Mouse (Mus musculus): Measurements from ENCODE around the gene Neu3. TPM values are rescaled to one million over a fixed set of nuclear protein-coding genes. Genes with fewer than 3 reads are reported as not detected.
"Not testable (repeated sequence)": the region's sequence is repeated elsewhere in the genome, so short reads cannot be mapped to it uniquely, and the experiment has no call there.

Neu3 gene
- polyA plus RNA-seq, 1 experiment from 2014 or later, result 3.6 TPM

DNA sequence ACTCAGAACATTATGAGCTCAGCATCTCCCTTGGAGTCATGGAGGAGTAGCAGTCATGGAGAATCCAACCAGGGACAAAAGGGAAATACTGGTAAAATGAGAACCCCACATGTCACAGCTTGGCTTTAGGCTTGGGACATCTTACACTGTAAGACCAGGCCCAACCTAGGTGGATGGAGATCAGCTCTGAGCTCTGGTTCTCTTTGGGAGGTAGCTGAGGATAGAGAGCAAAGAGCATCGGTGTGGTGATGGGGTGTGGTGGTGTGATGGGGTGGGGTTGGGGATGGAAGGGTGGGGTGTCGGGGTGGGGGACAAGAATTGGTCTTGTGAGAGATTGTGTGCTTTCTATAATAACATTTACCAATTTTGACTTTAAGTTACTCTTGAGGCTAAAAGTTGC lies 17.4 kb downstream of the Neu3 start:
- H3K9ac ChIP-seq (ENCODE audit: low read length), result no peak overlapping the region
- H3K9me3 ChIP-seq (ENCODE audit: control insufficient read depth, low read length), result no peaks in the 10 kb centered on the region
- no peak for ATAC-seq (replicated peaks; ENCODE audit: low FRiP score, low TSS enrichment, low read depth)
- H3K4me2 ChIP-seq (ENCODE audit: low read length), result no peak overlapping the region
- no peaks in the 10 kb centered on the region for H3K4me1 ChIP-seq (replicated peaks; ENCODE audit: control insufficient read depth, insufficient read depth, low read length)
- no peak overlapping the region for H3K4me3 ChIP-seq (ENCODE audit: low read depth, low read length)
- peaks cover 8% of the 10 kb centered on the region; the same call in 1 of the 2 replicates for H3K36me3 ChIP-seq (ENCODE audit: control insufficient read depth, insufficient read depth, low read length)
- no peak overlapping the region for H3K27ac ChIP-seq (ENCODE audit: low read depth)
- no peak for DNase-seq (ENCODE audit: low spot score)
- H3K27me3 ChIP-seq (replicated peaks; ENCODE audit: control insufficient read depth, insufficient read depth, low read length), result no peaks in the 10 kb centered on the region
- WGBS, result 94% methylated on average over 2 of the region's 2 CpGs

DNA sequence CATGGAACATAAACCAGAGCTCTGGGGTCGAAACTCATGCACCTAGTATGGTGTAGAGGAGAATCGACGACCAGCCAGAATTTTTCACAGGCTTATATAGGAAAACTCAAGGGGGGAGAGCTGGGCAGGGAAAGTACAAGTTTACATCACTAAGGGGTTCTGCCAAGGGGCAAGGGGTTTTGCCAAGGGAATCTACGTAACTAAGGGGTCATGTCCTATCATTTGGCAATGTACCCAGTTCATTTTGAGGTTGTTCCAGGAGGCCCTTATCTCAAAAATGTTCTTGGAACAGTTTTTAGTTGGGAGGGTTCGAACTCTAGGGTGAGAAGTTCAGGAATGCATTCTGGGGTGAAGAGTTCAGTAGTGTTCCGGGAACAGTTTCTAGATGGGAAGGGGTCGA lies 21.2 kb downstream of the Neu3 start:
- H3K27ac ChIP-seq (ENCODE audit: low read depth); ATAC-seq (replicated peaks; ENCODE audit: low FRiP score, low TSS enrichment, low read depth); H3K36me3 ChIP-seq (ENCODE audit: control insufficient read depth, insufficient read depth, low read length); DNase-seq (ENCODE audit: low spot score); H3K4me3 ChIP-seq (ENCODE audit: low read depth, low read length); H3K4me2 ChIP-seq (ENCODE audit: low read length); H3K4me1 ChIP-seq (replicated peaks; ENCODE audit: control insufficient read depth, insufficient read depth, low read length); H3K9me3 ChIP-seq (ENCODE audit: control insufficient read depth, low read length); H3K27me3 ChIP-seq (replicated peaks; ENCODE audit: control insufficient read depth, insufficient read depth, low read length); H3K9ac ChIP-seq (ENCODE audit: low read length): not testable (repeated sequence)
- 60% methylated on average over 7 of the region's 7 CpGs for WGBS

DNA sequence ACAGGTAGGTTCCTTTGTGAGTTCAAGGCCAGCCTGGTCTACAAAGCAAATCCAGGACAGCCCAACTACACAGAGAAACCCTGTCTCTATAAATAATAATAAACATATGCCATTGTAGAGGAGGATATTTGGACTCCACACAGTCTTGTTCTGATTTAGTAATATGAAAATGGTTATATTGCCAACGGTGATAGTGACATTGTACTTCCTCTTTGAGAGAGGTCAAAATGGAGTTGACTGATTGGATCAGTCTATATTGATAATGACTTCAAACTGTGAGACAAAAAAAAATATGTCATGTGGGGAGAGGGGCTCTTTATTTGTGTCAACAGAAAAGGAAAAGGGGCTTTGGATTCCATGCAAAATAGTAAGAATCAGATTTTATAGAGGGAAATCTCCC lies 22.9 kb downstream of the Neu3 start:
- H3K9me3 ChIP-seq (ENCODE audit: control insufficient read depth, low read length), result no peaks in the 10 kb centered on the region
- 90% methylated on average over 1 of the region's 1 CpGs for WGBS
- no peak for ATAC-seq (replicated peaks; ENCODE audit: low FRiP score, low TSS enrichment, low read depth)
- no peaks in the 10 kb centered on the region for H3K4me1 ChIP-seq (replicated peaks; ENCODE audit: control insufficient read depth, insufficient read depth, low read length)
- H3K36me3 ChIP-seq (ENCODE audit: control insufficient read depth, insufficient read depth, low read length), result no peaks in the 10 kb centered on the region
- H3K4me3 ChIP-seq (ENCODE audit: low read depth, low read length), result no peak overlapping the region
- H3K9ac ChIP-seq (ENCODE audit: low read length), result no peak overlapping the region
- no peak overlapping the region for H3K4me2 ChIP-seq (ENCODE audit: low read length)
- no peak overlapping the region for H3K27ac ChIP-seq (ENCODE audit: low read depth)
- DNase-seq (ENCODE audit: low spot score), result no peak
- no peaks in the 10 kb centered on the region for H3K27me3 ChIP-seq (replicated peaks; ENCODE audit: control insufficient read depth, insufficient read depth, low read length)

DNA sequence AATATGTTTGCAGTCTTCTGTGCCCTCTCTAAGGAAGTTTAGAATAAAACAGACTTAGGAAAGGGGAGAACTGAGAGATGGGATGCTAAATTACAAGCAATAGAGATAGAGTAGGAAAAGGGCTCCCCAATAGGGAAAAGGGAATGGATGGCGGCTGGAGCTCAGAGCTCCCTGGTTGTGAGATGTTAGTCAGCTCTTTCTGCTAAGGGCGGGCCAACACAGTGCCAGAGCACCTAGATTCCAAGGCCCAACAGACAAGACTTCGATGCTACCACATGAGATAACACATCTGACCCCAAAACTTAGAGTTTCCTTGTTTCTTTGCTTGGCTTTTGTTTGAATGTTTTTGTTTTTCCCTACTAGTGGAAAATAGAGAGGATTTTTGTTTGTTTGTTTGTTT lies 24.2 kb downstream of the Neu3 start:
- H3K27ac ChIP-seq (ENCODE audit: low read depth); H3K9me3 ChIP-seq (ENCODE audit: control insufficient read depth, low read length); H3K4me2 ChIP-seq (ENCODE audit: low read length); ATAC-seq (replicated peaks; ENCODE audit: low FRiP score, low TSS enrichment, low read depth); DNase-seq (ENCODE audit: low spot score); H3K27me3 ChIP-seq (replicated peaks; ENCODE audit: control insufficient read depth, insufficient read depth, low read length); H3K36me3 ChIP-seq (ENCODE audit: control insufficient read depth, insufficient read depth, low read length); H3K9ac ChIP-seq (ENCODE audit: low read length); H3K4me3 ChIP-seq (ENCODE audit: low read depth, low read length); H3K4me1 ChIP-seq (replicated peaks; ENCODE audit: control insufficient read depth, insufficient read depth, low read length): not testable (repeated sequence)
- 85% methylated on average over 3 of the region's 3 CpGs for WGBS

DNA sequence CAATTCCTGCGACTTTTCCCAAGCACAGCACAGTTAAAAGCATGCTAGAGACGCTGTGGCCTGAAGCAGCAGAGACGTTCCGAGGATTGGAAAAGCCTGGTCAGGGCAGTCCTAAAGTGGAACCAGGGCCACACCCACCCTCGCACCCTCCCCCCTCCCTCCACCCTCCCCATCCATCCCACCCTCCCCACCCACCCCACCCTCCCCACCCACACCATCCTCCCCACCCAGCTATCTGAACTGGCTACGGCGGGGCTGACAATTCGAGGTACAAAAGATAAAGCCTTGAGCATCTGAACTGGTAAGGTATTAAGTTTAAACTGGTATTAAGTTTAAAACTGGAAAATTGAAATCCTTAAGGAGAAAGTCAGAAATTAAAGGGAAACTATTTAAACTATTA lies 24.7 kb downstream of the Neu3 start:
- H3K27ac ChIP-seq (ENCODE audit: low read depth), result no peak overlapping the region
- H3K4me3 ChIP-seq (ENCODE audit: low read depth, low read length), result no peak overlapping the region
- no peaks in the 10 kb centered on the region for H3K9me3 ChIP-seq (ENCODE audit: control insufficient read depth, low read length)
- H3K27me3 ChIP-seq (replicated peaks; ENCODE audit: control insufficient read depth, insufficient read depth, low read length), result no peaks in the 10 kb centered on the region
- H3K4me2 ChIP-seq (ENCODE audit: low read length), result no peak overlapping the region
- DNase-seq (ENCODE audit: low spot score), result no peak
- H3K4me1 ChIP-seq (replicated peaks; ENCODE audit: control insufficient read depth, insufficient read depth, low read length), result no peaks in the 10 kb centered on the region
- no peak overlapping the region for H3K9ac ChIP-seq (ENCODE audit: low read length)
- 66% methylated on average over 8 of the region's 8 CpGs for WGBS
- ATAC-seq (replicated peaks; ENCODE audit: low FRiP score, low TSS enrichment, low read depth), result no peak
- no peaks in the 10 kb centered on the region for H3K36me3 ChIP-seq (ENCODE audit: control insufficient read depth, insufficient read depth, low read length)

DNA sequence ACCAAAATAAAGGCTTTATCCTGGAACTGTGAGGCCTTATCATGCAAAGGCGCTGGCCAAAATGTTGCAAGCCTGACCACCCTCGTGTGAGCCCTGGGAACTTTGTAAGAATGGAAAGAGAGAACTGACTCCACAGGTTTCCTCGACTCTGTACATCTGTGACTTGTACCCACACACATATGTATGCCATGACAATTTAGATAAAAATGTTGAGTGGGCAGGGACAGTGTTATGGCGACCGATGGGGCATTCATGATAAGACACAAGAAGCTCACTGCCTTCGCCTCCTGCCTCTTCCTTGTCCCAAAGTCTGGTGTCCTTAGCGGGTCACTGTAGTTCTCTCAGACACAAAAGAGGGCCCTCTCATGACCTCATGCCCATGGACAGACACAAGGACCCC lies 29.1 kb downstream of the Neu3 start:
- H3K27ac ChIP-seq (ENCODE audit: low read depth), result no peak overlapping the region
- 81% methylated on average over 7 of the region's 7 CpGs for WGBS
- ATAC-seq (replicated peaks; ENCODE audit: low FRiP score, low TSS enrichment, low read depth) (no peak), DNase-seq (ENCODE audit: low spot score) (no peak)
- H3K9me3 ChIP-seq (ENCODE audit: control insufficient read depth, low read length), result no peaks in the 10 kb centered on the region
- H3K9ac ChIP-seq (ENCODE audit: low read length), result no peak overlapping the region
- no peak overlapping the region for H3K4me3 ChIP-seq (ENCODE audit: low read depth, low read length)
- no peaks in the 10 kb centered on the region for H3K27me3 ChIP-seq (replicated peaks; ENCODE audit: control insufficient read depth, insufficient read depth, low read length)
- peaks cover 6% of the 10 kb centered on the region; the same call in 1 of the 2 replicates for H3K4me1 ChIP-seq (replicated peaks; ENCODE audit: control insufficient read depth, insufficient read depth, low read length)
- no peak overlapping the region for H3K4me2 ChIP-seq (ENCODE audit: low read length)
- no peaks in the 10 kb centered on the region for H3K36me3 ChIP-seq (ENCODE audit: control insufficient read depth, insufficient read depth, low read length)

DNA sequence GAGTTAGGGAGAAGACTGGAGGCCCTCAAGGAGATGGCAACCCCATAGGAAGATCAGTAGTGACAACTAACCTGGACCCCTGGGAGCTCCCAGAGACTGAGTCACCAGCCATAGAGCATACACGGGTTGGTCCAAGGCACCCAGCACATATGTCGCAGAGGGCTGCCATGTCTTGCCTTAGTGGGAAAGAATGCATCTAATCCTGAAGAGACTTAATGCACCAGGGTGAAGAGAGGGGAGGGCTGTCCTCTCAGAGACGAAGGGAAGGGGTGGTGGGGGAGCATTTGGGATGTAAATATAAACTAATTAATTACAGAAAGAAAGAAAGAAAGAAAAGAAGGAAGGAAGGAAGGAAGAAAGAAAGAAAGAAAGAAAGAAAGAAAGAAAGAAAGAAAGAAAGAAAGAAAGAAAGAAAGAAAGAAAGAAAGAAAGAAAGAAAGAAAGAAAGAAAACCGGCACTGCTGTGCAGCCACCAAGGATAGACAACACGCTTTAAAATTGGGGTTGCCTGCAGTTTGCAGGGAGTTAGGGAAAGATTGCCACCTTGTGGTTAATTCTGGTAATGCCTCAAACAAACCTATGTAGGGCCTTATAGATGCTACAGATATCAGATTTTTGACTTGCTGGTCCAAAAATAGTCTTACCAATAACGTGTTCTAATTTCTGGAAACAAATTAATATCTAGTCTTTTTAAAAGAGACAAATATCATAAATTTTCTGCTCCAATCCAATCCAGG lies 30.1 kb downstream of the Neu3 start:
- Histone ChIP-seq H3K4me1 (replicated peaks; ENCODE audit: control insufficient read depth, insufficient read depth, low read length) (peaks cover 6% of the 10 kb centered on the region; the same call in 1 of the 2 replicates), H3K9ac (ENCODE audit: low read length) (no peak overlapping the region), H3K36me3 (ENCODE audit: control insufficient read depth, insufficient read depth, low read length) (no peaks in the 10 kb centered on the region), H3K9me3 (ENCODE audit: control insufficient read depth, low read length) (no peaks in the 10 kb centered on the region), H3K4me2 (ENCODE audit: low read length) (no peak overlapping the region), H3K27me3 (replicated peaks; ENCODE audit: control insufficient read depth, insufficient read depth, low read length) (no peaks in the 10 kb centered on the region), H3K27ac (ENCODE audit: low read depth) (no peak overlapping the region), H3K4me3 (ENCODE audit: low read depth, low read length) (no peak overlapping the region)
- no peak for DNase-seq (ENCODE audit: low spot score)
- WGBS, result 32% methylated on average over 6 of the region's 6 CpGs
- ATAC-seq (replicated peaks; ENCODE audit: low FRiP score, low TSS enrichment, low read depth), result 0 out of 2 replicates have a peak, but pooled peaks have one; percentile 60

DNA sequence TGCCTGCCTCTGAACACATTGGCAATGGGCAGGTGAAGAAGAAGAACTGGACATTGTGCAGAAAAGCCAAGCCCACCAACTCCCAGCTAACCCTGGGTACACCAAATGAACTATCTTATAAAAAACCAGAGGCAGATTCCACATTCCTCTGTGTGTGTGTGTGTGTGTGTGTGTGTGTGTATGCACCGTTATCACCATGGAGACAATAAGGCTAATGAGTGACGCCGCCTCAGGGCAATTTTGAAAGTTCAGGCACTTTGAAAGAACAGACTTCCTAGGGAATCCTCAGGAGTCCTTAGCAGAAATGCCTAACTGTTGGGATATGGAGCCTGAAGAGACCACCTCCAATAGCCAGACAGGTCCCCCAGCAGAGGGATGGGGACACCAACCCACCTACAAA lies 31.0 kb downstream of the Neu3 start:
- Histone ChIP-seq H3K9me3 (ENCODE audit: control insufficient read depth, low read length) (no peaks in the 10 kb centered on the region), H3K36me3 (ENCODE audit: control insufficient read depth, insufficient read depth, low read length) (no peaks in the 10 kb centered on the region), H3K4me1 (replicated peaks; ENCODE audit: control insufficient read depth, insufficient read depth, low read length) (peaks cover 6% of the 10 kb centered on the region; the same call in 1 of the 2 replicates), H3K4me3 (ENCODE audit: low read depth, low read length) (no peak overlapping the region), H3K4me2 (ENCODE audit: low read length) (no peak overlapping the region), H3K27me3 (replicated peaks; ENCODE audit: control insufficient read depth, insufficient read depth, low read length) (no peaks in the 10 kb centered on the region), H3K9ac (ENCODE audit: low read length) (no peak overlapping the region), H3K27ac (ENCODE audit: low read depth) (no peak overlapping the region)
- ATAC-seq (replicated peaks; ENCODE audit: low FRiP score, low TSS enrichment, low read depth) (no peak), DNase-seq (ENCODE audit: low spot score) (no peak)
- 72% methylated on average over 3 of the region's 3 CpGs for WGBS

DNA sequence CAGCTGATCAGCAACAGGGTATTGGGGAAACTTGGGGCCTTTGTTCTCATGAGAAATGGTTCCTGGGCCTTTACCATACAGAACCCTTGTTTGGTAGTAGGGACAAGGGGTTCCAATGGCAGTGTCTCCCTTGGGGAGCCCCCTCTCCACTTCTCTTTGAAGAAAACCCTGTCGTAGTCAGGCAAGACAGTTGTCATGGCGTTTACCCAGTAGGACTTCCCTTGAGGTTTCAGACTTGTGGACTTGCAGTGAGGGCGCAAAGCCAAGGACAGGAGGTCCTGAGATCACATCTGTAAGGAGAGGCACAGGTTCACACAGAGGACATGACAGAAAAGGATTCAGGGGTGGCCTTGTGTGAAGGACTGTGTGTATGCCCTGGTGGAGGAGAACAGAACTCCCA lies 31.7 kb downstream of the Neu3 start:
- ATAC-seq (replicated peaks; ENCODE audit: low FRiP score, low TSS enrichment, low read depth) (no peak), DNase-seq (ENCODE audit: low spot score) (no peak)
- no peaks in the 10 kb centered on the region for H3K36me3 ChIP-seq (ENCODE audit: control insufficient read depth, insufficient read depth, low read length)
- no peaks in the 10 kb centered on the region for H3K27me3 ChIP-seq (replicated peaks; ENCODE audit: control insufficient read depth, insufficient read depth, low read length)
- no peaks in the 10 kb centered on the region for H3K9me3 ChIP-seq (ENCODE audit: control insufficient read depth, low read length)
- H3K4me2 ChIP-seq (ENCODE audit: low read length), result no peak overlapping the region
- no peak overlapping the region for H3K9ac ChIP-seq (ENCODE audit: low read length)
- H3K27ac ChIP-seq (ENCODE audit: low read depth), result no peak overlapping the region
- H3K4me3 ChIP-seq (ENCODE audit: low read depth, low read length), result no peak overlapping the region
- 78% methylated on average over 3 of the region's 3 CpGs for WGBS
- peaks cover 6% of the 10 kb centered on the region; the same call in 1 of the 2 replicates for H3K4me1 ChIP-seq (replicated peaks; ENCODE audit: control insufficient read depth, insufficient read depth, low read length)
